Mouse (Mus musculus): ENCODE results near the gene Olfr223. TPM values are rescaled to one million over a fixed set of nuclear protein-coding genes. Genes with fewer than 3 reads are reported as not detected.
A peak's percentile ranks its signal among the peaks of the same experiment; 100 is the strongest.

Gene Olfr223
- total and polyA plus RNA-seq, 2 experiments: not detected

GRCm38 (mm10) chr11:59543376-59543775, 49.7 kb downstream of the Olfr223 start:
- Histone ChIP-seq H3K9ac (ENCODE audit: low read depth, low read length) (no peak overlapping the region), H3K79me2 (ENCODE audit: control insufficient read depth, insufficient read depth, low read length) (no peaks in the 10 kb centered on the region), H3K4me1 (ENCODE audit: control insufficient read depth, insufficient read depth, low read length) (no peaks in the 10 kb centered on the region), H3K27ac (replicated peaks; ENCODE audit: insufficient read depth, low read depth, low read length) (0 out of 2 replicates have a peak overlapping the region, but pooled peaks have one; percentile 47), H3K4me3 (ENCODE audit: insufficient read depth, low read depth, low read length) (no peak overlapping the region), H3K27me3 (ENCODE audit: control insufficient read depth, insufficient read depth, low read length) (no peaks in the 10 kb centered on the region), H3K36me3 (ENCODE audit: control insufficient read depth, insufficient read depth, low read length) (no peaks in the 10 kb centered on the region)
- WGBS: 14% methylated on average over 3 of the region's 3 CpGs
- TF ChIP-seq POLR2A (IDR thresholded peaks at IDR 0.05; ENCODE audit: extremely low read depth, insufficient read depth, low read length): no peak
- no peak for TF ChIP-seq CTCF (IDR thresholded peaks at IDR 0.05; ENCODE audit: low read depth, low read length)
- peak; percentile 58 for DNase-seq (ENCODE audit: extremely low read depth, low read depth, low spot score)

- Histone ChIP-seq H3K4me1 (ENCODE audit: control insufficient read depth, insufficient read depth, low read length) (no peaks in the 10 kb centered on the region), H3K27ac (replicated peaks; ENCODE audit: insufficient read depth, low read depth, low read length) (no peak overlapping the region), H3K79me2 (ENCODE audit: control insufficient read depth, insufficient read depth, low read length) (no peaks in the 10 kb centered on the region), H3K27me3 (ENCODE audit: control insufficient read depth, insufficient read depth, low read length) (no peaks in the 10 kb centered on the region), H3K9ac (ENCODE audit: low read depth, low read length) (no peak overlapping the region), H3K4me3 (ENCODE audit: insufficient read depth, low read depth, low read length) (no peak overlapping the region), H3K36me3 (ENCODE audit: control insufficient read depth, insufficient read depth, low read length) (no peaks in the 10 kb centered on the region)
- 77% methylated on average over 6 of the region's 6 CpGs for WGBS
- DNase-seq (ENCODE audit: extremely low read depth, low read depth, low spot score): peak; percentile 42
- TF ChIP-seq CTCF (IDR thresholded peaks at IDR 0.05; ENCODE audit: low read depth, low read length): no peak
- TF ChIP-seq POLR2A (IDR thresholded peaks at IDR 0.05; ENCODE audit: extremely low read depth, insufficient read depth, low read length): no peak
These were observed 50.6 kb downstream of the Olfr223 start for GRCm38 (mm10) chr11:59542442-59542841.

GRCm38 (mm10) chr11:59541324-59541723, 51.8 kb downstream of the Olfr223 start, which contains the start of gene Nlrp3:
TSS of gene Nlrp3 (plus strand) at chr11:59541568.
- DNase-seq (ENCODE audit: extremely low read depth, low read depth, low spot score): peak; percentile 29
- Histone ChIP-seq H3K79me2 (ENCODE audit: control insufficient read depth, insufficient read depth, low read length) (no peaks in the 10 kb centered on the region), H3K36me3 (ENCODE audit: control insufficient read depth, insufficient read depth, low read length) (no peaks in the 10 kb centered on the region), H3K4me3 (ENCODE audit: insufficient read depth, low read depth, low read length) (peak within 1 kb of the TSS; percentile 33; the same call in 1 of the 2 replicates), H3K4me1 (ENCODE audit: control insufficient read depth, insufficient read depth, low read length) (no peaks in the 10 kb centered on the region), H3K27ac (replicated peaks; ENCODE audit: insufficient read depth, low read depth, low read length) (peak within 1 kb of the TSS; percentile 19; the same call in 1 of the 2 replicates), H3K9ac (ENCODE audit: low read depth, low read length) (no peak within 1 kb of the TSS), H3K27me3 (ENCODE audit: control insufficient read depth, insufficient read depth, low read length) (no peaks in the 10 kb centered on the region)
- WGBS: 74% methylated on average over 3 of the region's 3 CpGs
- TF ChIP-seq CTCF (IDR thresholded peaks at IDR 0.05; ENCODE audit: low read depth, low read length): no peak
- no peak for TF ChIP-seq POLR2A (IDR thresholded peaks at IDR 0.05; ENCODE audit: extremely low read depth, insufficient read depth, low read length)

GRCm38 (mm10) chr11:59540123-59540522, 53.0 kb downstream of the Olfr223 start:
- no peaks in the 10 kb centered on the region for H3K79me2 ChIP-seq (ENCODE audit: control insufficient read depth, insufficient read depth, low read length)
- H3K27me3 ChIP-seq (ENCODE audit: control insufficient read depth, insufficient read depth, low read length): no peaks in the 10 kb centered on the region
- TF ChIP-seq POLR2A (IDR thresholded peaks at IDR 0.05; ENCODE audit: extremely low read depth, insufficient read depth, low read length): no peak
- no peak for TF ChIP-seq CTCF (IDR thresholded peaks at IDR 0.05; ENCODE audit: low read depth, low read length)
- no peak overlapping the region for H3K9ac ChIP-seq (ENCODE audit: low read depth, low read length)
- H3K27ac ChIP-seq (replicated peaks; ENCODE audit: insufficient read depth, low read depth, low read length): no peak overlapping the region
- H3K4me3 ChIP-seq (ENCODE audit: insufficient read depth, low read depth, low read length): no peak overlapping the region
- no peak for DNase-seq (ENCODE audit: extremely low read depth, low read depth, low spot score)
- no peaks in the 10 kb centered on the region for H3K36me3 ChIP-seq (ENCODE audit: control insufficient read depth, insufficient read depth, low read length)
- 74% methylated on average over 3 of the region's 3 CpGs for WGBS
- no peaks in the 10 kb centered on the region for H3K4me1 ChIP-seq (ENCODE audit: control insufficient read depth, insufficient read depth, low read length)

Other genes starting within 250 kb of the Olfr223 start
- gene Prss38, start 217.6 kb downstream of the Olfr223 start, total RNA-seq (2014; rRNA removed): not detected in 2 replicates
- not detected in 2 replicates for gene Prss38, start 217.6 kb downstream of the Olfr223 start, polyA plus RNA-seq (2012; rRNA removed)
- 5.0 and 5.4 TPM in 2 replicates for gene Jmjd4, start 143.2 kb downstream of the Olfr223 start, total RNA-seq (2014; rRNA removed)
- 3.8 and 4.7 TPM in 2 replicates for gene Jmjd4, start 143.2 kb downstream of the Olfr223 start, polyA plus RNA-seq (2012; rRNA removed)
- 60.0 and 60.4 TPM in 2 replicates for gene Snap47, start 142.1 kb downstream of the Olfr223 start, total RNA-seq (2014; rRNA removed)
- 70.9 and 76.3 TPM in 2 replicates for gene Snap47, start 142.1 kb downstream of the Olfr223 start, polyA plus RNA-seq (2012; rRNA removed)
- gene Zfp867, start 120.8 kb downstream of the Olfr223 start, total RNA-seq (2014; rRNA removed): 3.2 and 4.1 TPM in 2 replicates
- gene Zfp867, start 120.8 kb downstream of the Olfr223 start, polyA plus RNA-seq (2012; rRNA removed): 0.34 and 0.39 TPM in 2 replicates
- 5.1 and 7.1 TPM in 2 replicates for gene Zkscan17, start 66.5 kb downstream of the Olfr223 start, total RNA-seq (2014; rRNA removed)
- 8.0 and 9.4 TPM in 2 replicates for gene Zkscan17, start 66.5 kb downstream of the Olfr223 start, polyA plus RNA-seq (2012; rRNA removed)
- 0.55 and 0.60 TPM in 2 replicates for gene Nlrp3, start 51.7 kb downstream of the Olfr223 start, total RNA-seq (2014; rRNA removed)
- gene Nlrp3, start 51.7 kb downstream of the Olfr223 start, polyA plus RNA-seq (2012; rRNA removed): 0.14 and 0.44 TPM in 2 replicates
- gene Olfr222, start 17.1 kb downstream of the Olfr223 start, total RNA-seq (2014; rRNA removed): not detected in 2 replicates
- not detected in 2 replicates for gene Olfr222, start 17.1 kb downstream of the Olfr223 start, polyA plus RNA-seq (2012; rRNA removed)
- gene Mprip, start 68.0 kb upstream of the Olfr223 start, total RNA-seq (2014; rRNA removed): 29.0 and 32.6 TPM in 2 replicates
- 36.7 and 58.4 TPM in 2 replicates for gene Mprip, start 68.0 kb upstream of the Olfr223 start, polyA plus RNA-seq (2012; rRNA removed)
- 1.6 and 1.9 TPM in 2 replicates for gene Pld6, start 194.4 kb upstream of the Olfr223 start, total RNA-seq (2014; rRNA removed)
- gene Pld6, start 194.4 kb upstream of the Olfr223 start, polyA plus RNA-seq (2012; rRNA removed): 3.9 and 4.3 TPM in 2 replicates
- 24.6 and 33.1 TPM in 2 replicates for gene Flcn, start 216.7 kb upstream of the Olfr223 start, total RNA-seq (2014; rRNA removed)
- 17.9 and 31.4 TPM in 2 replicates for gene Flcn, start 216.7 kb upstream of the Olfr223 start, polyA plus RNA-seq (2012; rRNA removed)
- 6.9 and 9.3 TPM in 2 replicates for gene Nt5m, start 246.2 kb upstream of the Olfr223 start, total RNA-seq (2014; rRNA removed)
- gene Nt5m, start 246.2 kb upstream of the Olfr223 start, polyA plus RNA-seq (2012; rRNA removed): 19.3 and 21.6 TPM in 2 replicates
- gene Cops3, start 246.5 kb upstream of the Olfr223 start, total RNA-seq (2014; rRNA removed): 63.4 and 65.4 TPM in 2 replicates
- 11.8 and 12.3 TPM in 2 replicates for gene Cops3, start 246.5 kb upstream of the Olfr223 start, polyA plus RNA-seq (2012; rRNA removed)